In the genomic region with DNA sequence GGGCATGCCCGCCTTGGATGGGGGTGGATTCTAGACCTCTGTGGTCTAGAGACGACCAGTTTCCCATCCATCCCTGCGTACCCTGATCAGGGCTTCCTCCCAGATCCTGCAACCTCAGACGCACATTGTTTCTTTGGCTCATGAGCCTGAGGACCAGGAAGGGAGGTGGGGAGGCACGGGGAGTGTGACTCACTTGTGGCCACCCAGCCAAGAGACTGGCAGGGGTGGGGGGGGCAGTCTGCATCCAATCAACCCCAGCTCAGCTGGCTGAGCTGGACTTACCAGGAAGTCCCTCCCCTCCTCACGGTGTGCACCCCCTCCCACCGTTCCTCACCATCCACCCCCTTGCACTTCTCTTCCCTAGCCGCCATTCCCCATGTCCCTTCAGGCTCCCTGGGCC, we compare ENCODE assay signal across 9 mouse cellular contexts. TPM values are rescaled to one million over a fixed set of nuclear protein-coding genes. Genes with fewer than 3 reads are reported as not detected.
DNase-seq lines count a peak whose midpoint lies in the region; ATAC-seq and TF ChIP-seq lines count a peak whose summit lies in the region.
"Had no signal": no experiment of that assay in that cellular context is flagged by ENCODE, and none has a peak within 500 bp of the region (broad histone marks: within the 10 kb centered on the region; RNA-seq: fewer than 3 reads in every experiment).

No protein-coding gene starts in this region.

- no peak overlapping the region for H3K27ac ChIP-seq in lung, embryonic 14.5 days (ENCODE audit: low read depth)
- H3K27ac ChIP-seq in embryonic facial prominence, embryonic 14.5 days (replicated peaks; ENCODE audit: low read depth, low read length) = peak overlapping the region; percentile 30
- peak overlapping the region; percentile 26; the same call in 1 of the 2 replicates for H3K27ac ChIP-seq in hindbrain, embryonic 14.5 days
- H3K27ac ChIP-seq in stomach, embryonic 14.5 days (ENCODE audit: low read length) = peak overlapping the region; percentile 55; the same call in 1 of the 2 replicates
- H3K27ac ChIP-seq in neural tube, embryonic 15.5 days (replicated peaks) = no peak overlapping the region
- H3K27ac ChIP-seq: liver, embryonic 13.5 days had no signal

- no peak overlapping the region for H3K4me3 ChIP-seq in lung, embryonic 14.5 days (ENCODE audit: low read depth, low read length)
- no peak overlapping the region for H3K4me3 ChIP-seq in embryonic facial prominence, embryonic 14.5 days (ENCODE audit: low read depth, low read length)
- no peak overlapping the region for H3K4me3 ChIP-seq in hindbrain, embryonic 14.5 days (replicated peaks; ENCODE audit: low read length)
- H3K4me3 ChIP-seq in stomach, embryonic 14.5 days (ENCODE audit: low read depth, low read length) = no peak overlapping the region
- H3K4me3 ChIP-seq in neural tube, embryonic 15.5 days (replicated peaks) = no peak overlapping the region
- H3K4me3 ChIP-seq: liver, embryonic 13.5 days had no signal

- H3K27me3 ChIP-seq in lung, embryonic 14.5 days (ENCODE audit: insufficient read depth, low read length) = no peaks in the 10 kb centered on the region
- H3K27me3 ChIP-seq in embryonic facial prominence, embryonic 14.5 days (replicated peaks; ENCODE audit: control insufficient read depth, insufficient read depth, low read length) = no peaks in the 10 kb centered on the region
- no peaks in the 10 kb centered on the region for H3K27me3 ChIP-seq in hindbrain, embryonic 14.5 days (ENCODE audit: control insufficient read depth, insufficient read depth, low read length)
- no peaks in the 10 kb centered on the region for H3K27me3 ChIP-seq in stomach, embryonic 14.5 days (ENCODE audit: control insufficient read depth, insufficient read depth, low read length)
- no peaks in the 10 kb centered on the region for H3K27me3 ChIP-seq in neural tube, embryonic 15.5 days (replicated peaks)

- H3K9me3 ChIP-seq in lung, embryonic 14.5 days (ENCODE audit: low read depth, low read length) = no peaks in the 10 kb centered on the region
- no peaks in the 10 kb centered on the region for H3K9me3 ChIP-seq in embryonic facial prominence, embryonic 14.5 days (ENCODE audit: control insufficient read depth, low read length)
- no peaks in the 10 kb centered on the region for H3K9me3 ChIP-seq in hindbrain, embryonic 14.5 days (ENCODE audit: control insufficient read depth, low read length)
- H3K9me3 ChIP-seq in stomach, embryonic 14.5 days (ENCODE audit: control insufficient read depth, low read depth, low read length) = no peaks in the 10 kb centered on the region
- H3K9me3 ChIP-seq in neural tube, embryonic 15.5 days (replicated peaks) = no peaks in the 10 kb centered on the region
- H3K9me3 ChIP-seq: liver, embryonic 13.5 days had no signal

- 16% methylated on average over 8 of the region's 8 CpGs for WGBS in lung, embryonic 14.5 days
- WGBS in embryonic facial prominence, embryonic 14.5 days = 13% methylated on average over 8 of the region's 8 CpGs
- WGBS in hindbrain, embryonic 14.5 days = 21% methylated on average over 8 of the region's 8 CpGs
- WGBS in stomach, embryonic 14.5 days = 19% methylated on average over 8 of the region's 8 CpGs
- WGBS in neural tube, embryonic 15.5 days = 26% methylated on average over 8 of the region's 8 CpGs

- no peak for TF ChIP-seq CTCF in lung, embryonic 14.5 days (IDR thresholded peaks at IDR 0.05; ENCODE audit: low read depth)

- DNase-seq in lung, embryonic 14.5 days = peak; percentile 37
- no peak for DNase-seq in lung, postnatal 25 days (ENCODE audit: low spot score)
- DNase-seq in embryonic facial prominence, embryonic 14.5 days (ENCODE audit: low spot score) = peak; percentile 68
- no peak for DNase-seq in hindbrain, embryonic 14.5 days (ENCODE audit: low spot score)
- DNase-seq in cerebellum, adult 8-10 months = no peak
- DNase-seq: liver, embryonic 13.5 days had no signal

- H3K9ac ChIP-seq in lung, embryonic 14.5 days = no peak overlapping the region
- 0 out of 2 replicates have a peak overlapping the region, but pooled peaks have one; percentile 20 for H3K9ac ChIP-seq in embryonic facial prominence, embryonic 14.5 days (ENCODE audit: low read depth, low read length)
- H3K9ac ChIP-seq in hindbrain, embryonic 14.5 days = 0 out of 2 replicates have a peak overlapping the region, but pooled peaks have one; percentile 9
- H3K9ac ChIP-seq in stomach, embryonic 14.5 days (replicated peaks; ENCODE audit: low read depth, low read length) = no peak overlapping the region
- no peak overlapping the region for H3K9ac ChIP-seq in neural tube, embryonic 15.5 days (replicated peaks)
- H3K9ac ChIP-seq: liver, embryonic 13.5 days had no signal

- ATAC-seq in lung, embryonic 14.5 days (ENCODE audit: insufficient read depth) = no peak
- ATAC-seq in embryonic facial prominence, embryonic 14.5 days (ENCODE audit: low read depth) = peak; percentile 48
- no peak for ATAC-seq in hindbrain, embryonic 14.5 days (ENCODE audit: low FRiP score)
- 0 out of 2 replicates have a peak, but pooled peaks have one; percentile 11 for ATAC-seq in stomach, embryonic 14.5 days (ENCODE audit: insufficient number of reproducible peaks, insufficient read depth, low FRiP score, low read depth)
- no peak for ATAC-seq in activated CD4-positive, CD25-positive, alpha-beta regulatory T cell, adult 4 months
- ATAC-seq in neural tube, embryonic 15.5 days (ENCODE audit: low FRiP score) = no peak

- H3K36me3 ChIP-seq in lung, embryonic 14.5 days (ENCODE audit: insufficient read depth) = no peaks in the 10 kb centered on the region
- H3K36me3 ChIP-seq in embryonic facial prominence, embryonic 14.5 days (ENCODE audit: control insufficient read depth, insufficient read depth, low read length) = no peaks in the 10 kb centered on the region
- no peaks in the 10 kb centered on the region for H3K36me3 ChIP-seq in hindbrain, embryonic 14.5 days (replicated peaks; ENCODE audit: control insufficient read depth, insufficient read depth)
- H3K36me3 ChIP-seq in stomach, embryonic 14.5 days (ENCODE audit: control insufficient read depth, insufficient read depth, low read length) = no peaks in the 10 kb centered on the region
- H3K36me3 ChIP-seq in neural tube, embryonic 15.5 days = no peaks in the 10 kb centered on the region
- H3K36me3 ChIP-seq: liver, embryonic 13.5 days had no signal

- no peak overlapping the region for H3K4me2 ChIP-seq in lung, embryonic 14.5 days
- H3K4me2 ChIP-seq in embryonic facial prominence, embryonic 14.5 days (ENCODE audit: low read depth, low read length) = 0 out of 2 replicates have a peak overlapping the region, but pooled peaks have one; percentile 18
- H3K4me2 ChIP-seq in hindbrain, embryonic 14.5 days (replicated peaks) = peak overlapping the region; percentile 15; the same call in 1 of the 2 replicates
- peak overlapping the region; percentile 12; the same call in 1 of the 2 replicates for H3K4me2 ChIP-seq in stomach, embryonic 14.5 days (replicated peaks; ENCODE audit: low read depth, low read length)
- no peak overlapping the region for H3K4me2 ChIP-seq in neural tube, embryonic 15.5 days
- H3K4me2 ChIP-seq: liver, embryonic 13.5 days had no signal

- peaks cover 11% of the 10 kb centered on the region for H3K4me1 ChIP-seq in lung, embryonic 14.5 days (ENCODE audit: insufficient read depth)
- H3K4me1 ChIP-seq in embryonic facial prominence, embryonic 14.5 days (ENCODE audit: control insufficient read depth, insufficient read depth, low read length) = peaks cover 25% of the 10 kb centered on the region
- peaks cover 20% of the 10 kb centered on the region for H3K4me1 ChIP-seq in hindbrain, embryonic 14.5 days (replicated peaks; ENCODE audit: control insufficient read depth, insufficient read depth, low read length)
- H3K4me1 ChIP-seq in stomach, embryonic 14.5 days (ENCODE audit: control insufficient read depth, insufficient read depth, low read length) = peaks cover 29% of the 10 kb centered on the region
- peaks cover 22% of the 10 kb centered on the region for H3K4me1 ChIP-seq in neural tube, embryonic 15.5 days
- H3K4me1 ChIP-seq: liver, embryonic 13.5 days had no signal

RNA-seq across cellular contexts. Expression of a gene that starts 16.5 kb away (rescaled TPM):
- 23.0 and 25.0 TPM in 2 replicates for polyA plus RNA-seq in lung, embryonic 14.5 days (2014; fragmentation: Nextera tagmentation; extraction: Ambion mirVana)
- 21.3 and 23.0 TPM in 2 replicates for polyA plus RNA-seq in embryonic facial prominence, embryonic 14.5 days (2014; fragmentation: Nextera tagmentation; extraction: Ambion mirVana)
- 33.5 and 35.6 TPM in 2 replicates for polyA plus RNA-seq in hindbrain, embryonic 14.5 days (2014; fragmentation: Nextera tagmentation; extraction: Ambion mirVana)
- polyA plus RNA-seq in stomach, embryonic 14.5 days (2014; fragmentation: Nextera tagmentation; extraction: Ambion mirVana) = 28.7 TPM in 2 replicates
- under 1 TPM in 1 of 2 experiments, not detected in 1; 0.21 TPM for polyA plus RNA-seq in activated CD4-positive, CD25-positive, alpha-beta regulatory T cell, adult 4 months (2017; shearing (Covaris generic))
- 16.7 and 21.3 TPM in 2 replicates for polyA plus RNA-seq in neural tube, embryonic 15.5 days (2015; fragmentation: Nextera tagmentation; extraction: Ambion mirVana)

Comparison
In these comparisons a context has a peak if more than half of its experiments do, and no peak if none do; other contexts are left out.
1. DNase-seq: peak in lung, embryonic 14.5 days (single experiment) and embryonic facial prominence, embryonic 14.5 days (single experiment); none in lung, postnatal 25 days (single experiment), hindbrain, embryonic 14.5 days (single experiment) and cerebellum, adult 8-10 months (single experiment).
2. ATAC-seq: peak in embryonic facial prominence, embryonic 14.5 days (single experiment) and stomach, embryonic 14.5 days (single experiment); none in lung, embryonic 14.5 days (single experiment), hindbrain, embryonic 14.5 days (single experiment), activated CD4-positive, CD25-positive, alpha-beta regulatory T cell, adult 4 months (single experiment) and neural tube, embryonic 15.5 days (single experiment).
3. H3K27ac ChIP-seq: peak in embryonic facial prominence, embryonic 14.5 days (single experiment), hindbrain, embryonic 14.5 days (single experiment) and stomach, embryonic 14.5 days (single experiment); none in lung, embryonic 14.5 days (single experiment) and neural tube, embryonic 15.5 days (single experiment).
4. H3K4me2 ChIP-seq: peak in embryonic facial prominence, embryonic 14.5 days (single experiment), hindbrain, embryonic 14.5 days (single experiment) and stomach, embryonic 14.5 days (single experiment); none in lung, embryonic 14.5 days (single experiment) and neural tube, embryonic 15.5 days (single experiment).
5. H3K9ac ChIP-seq: peak in embryonic facial prominence, embryonic 14.5 days (single experiment) and hindbrain, embryonic 14.5 days (single experiment); none in lung, embryonic 14.5 days (single experiment), stomach, embryonic 14.5 days (single experiment) and neural tube, embryonic 15.5 days (single experiment).
6. RNA of a gene that starts 16.5 kb away (polyA plus RNA-seq): 33.5 to 35.6 TPM in hindbrain, embryonic 14.5 days, 28.7 TPM in stomach, embryonic 14.5 days, 23.0 to 25.0 TPM in lung, embryonic 14.5 days, 21.3 to 23.0 TPM in embryonic facial prominence, embryonic 14.5 days and 16.7 to 21.3 TPM in neural tube, embryonic 15.5 days; 0.21 TPM in activated CD4-positive, CD25-positive, alpha-beta regulatory T cell, adult 4 months; every median in the first group is over 10 times any median in the second.